Comparison of ENCODE assay signal across 48 mouse cellular contexts in genomic region chr4:86591304-86591703, GRCm38 (mm10). TPM values are rescaled to one million over a fixed set of nuclear protein-coding genes. Genes with fewer than 3 reads are reported as not detected.
"Had no signal": no experiment of that assay in that cellular context is flagged by ENCODE, and none has a peak within 500 bp of the region (broad histone marks: within the 10 kb centered on the region; RNA-seq: fewer than 3 reads in every experiment).

No protein-coding gene starts in this region.

- H3K27me3 ChIP-seq: heart, embryonic 12.5 days; heart, embryonic 13.5 days; heart, embryonic 15.5 days; hindbrain, embryonic 13.5 days; hindbrain, embryonic 15.5 days; intestine, embryonic 15.5 days; kidney, embryonic 15.5 days had no signal

- DNase-seq: heart, postnatal 10 days; heart, postnatal 14 days; heart, postnatal 36 days; heart, postnatal 4 days; kidney, adult 11 months; kidney, adult 18-20 months; kidney, adult 2 months; kidney, adult 8-10 months; kidney, adult 9 months; kidney, postnatal 10 days; kidney, postnatal 14 days; kidney, postnatal 25 days; kidney, postnatal 36 days; kidney, postnatal 4 days; layer of hippocampus, adult 9-11 months; layer of hippocampus, postnatal 36 days had no signal

- H3K9me3 ChIP-seq: heart, embryonic 12.5 days; heart, embryonic 13.5 days; heart, embryonic 15.5 days; hindbrain, embryonic 10.5 days; hindbrain, embryonic 13.5 days; hindbrain, embryonic 15.5 days; intestine, embryonic 15.5 days; kidney, embryonic 15.5 days had no signal

- H3K4me2 ChIP-seq: heart, embryonic 11.5 days; heart, embryonic 12.5 days; heart, embryonic 13.5 days; heart, embryonic 15.5 days; hindbrain, embryonic 13.5 days; hindbrain, embryonic 14.5 days; hindbrain, embryonic 15.5 days; intestine, embryonic 15.5 days; kidney, embryonic 15.5 days had no signal

- ATAC-seq: hindbrain, embryonic 16.5 days; hindbrain, postnatal 0 days; inflammation-experienced regulatory T-cells, adult 6 months; intestine, embryonic 15.5 days; intestine, embryonic 16.5 days; intestine, postnatal 0 days had no signal

- H3K27ac ChIP-seq: heart, embryonic 13.5 days; heart, embryonic 15.5 days; hindbrain, embryonic 10.5 days; hindbrain, embryonic 13.5 days; hindbrain, embryonic 14.5 days; hindbrain, embryonic 15.5 days; hindbrain, postnatal 0 days; intestine, embryonic 15.5 days; kidney, embryonic 15.5 days; kidney, postnatal 0 days; layer of hippocampus, adult 2 months; left cerebral cortex, adult 2 months had no signal

- H3K9ac ChIP-seq: heart, embryonic 12.5 days; heart, embryonic 13.5 days; heart, embryonic 15.5 days; hindbrain, embryonic 13.5 days; hindbrain, embryonic 14.5 days; hindbrain, embryonic 15.5 days; intestine, embryonic 15.5 days; kidney, embryonic 15.5 days had no signal

- H3K4me1 ChIP-seq: heart, embryonic 12.5 days; heart, embryonic 13.5 days; heart, embryonic 15.5 days; hindbrain, embryonic 10.5 days; hindbrain, embryonic 13.5 days; hindbrain, embryonic 15.5 days; intestine, embryonic 15.5 days; kidney, embryonic 15.5 days had no signal

- H3K4me3 ChIP-seq: heart, embryonic 12.5 days; heart, embryonic 13.5 days; heart, embryonic 15.5 days; hindbrain, embryonic 10.5 days; hindbrain, embryonic 13.5 days; hindbrain, embryonic 15.5 days; intestine, embryonic 15.5 days; kidney, embryonic 15.5 days; layer of hippocampus, adult 2 months; left cerebral cortex, adult 2 months had no signal

RNA-seq across cellular contexts. Expression of gene Saxo1, which starts 33.2 kb away (rescaled TPM):
- total RNA-seq: heart, postnatal 10 days; heart, postnatal 14 days; heart, postnatal 25 days; heart, postnatal 36 days; heart, postnatal 4 days; hematopoietic stem cell, adult 5-6 weeks; hindbrain, postnatal 0 days; layer of hippocampus, adult 18-20 months; layer of hippocampus, adult 2 months; layer of hippocampus, adult 8-10 months; layer of hippocampus, postnatal 10 days; layer of hippocampus, postnatal 14 days; layer of hippocampus, postnatal 25 days; layer of hippocampus, postnatal 36 days; left cerebral cortex, adult 18-20 months; left cerebral cortex, adult 2 months; left cerebral cortex, adult 8-10 months had no signal
- polyA plus RNA-seq: heart, embryonic 11.5 days; heart, embryonic 12.5 days; heart, embryonic 13.5 days; heart, embryonic 16.5 days; heart, postnatal 0 days; hindbrain, embryonic 10.5 days; hindbrain, embryonic 11.5 days; hindbrain, embryonic 13.5 days; hindbrain, embryonic 14.5 days; hindbrain, embryonic 15.5 days; hindbrain, embryonic 16.5 days; hindbrain, postnatal 0 days; inflammation-experienced regulatory T-cells, adult 6 months; intestine, embryonic 14.5 days; intestine, embryonic 15.5 days; intestine, embryonic 16.5 days; intestine, postnatal 0 days; kidney, embryonic 15.5 days; large intestine, adult 2 months had no signal
